ENCODE assay signal across 1 mouse cellular context in the genomic region with DNA sequence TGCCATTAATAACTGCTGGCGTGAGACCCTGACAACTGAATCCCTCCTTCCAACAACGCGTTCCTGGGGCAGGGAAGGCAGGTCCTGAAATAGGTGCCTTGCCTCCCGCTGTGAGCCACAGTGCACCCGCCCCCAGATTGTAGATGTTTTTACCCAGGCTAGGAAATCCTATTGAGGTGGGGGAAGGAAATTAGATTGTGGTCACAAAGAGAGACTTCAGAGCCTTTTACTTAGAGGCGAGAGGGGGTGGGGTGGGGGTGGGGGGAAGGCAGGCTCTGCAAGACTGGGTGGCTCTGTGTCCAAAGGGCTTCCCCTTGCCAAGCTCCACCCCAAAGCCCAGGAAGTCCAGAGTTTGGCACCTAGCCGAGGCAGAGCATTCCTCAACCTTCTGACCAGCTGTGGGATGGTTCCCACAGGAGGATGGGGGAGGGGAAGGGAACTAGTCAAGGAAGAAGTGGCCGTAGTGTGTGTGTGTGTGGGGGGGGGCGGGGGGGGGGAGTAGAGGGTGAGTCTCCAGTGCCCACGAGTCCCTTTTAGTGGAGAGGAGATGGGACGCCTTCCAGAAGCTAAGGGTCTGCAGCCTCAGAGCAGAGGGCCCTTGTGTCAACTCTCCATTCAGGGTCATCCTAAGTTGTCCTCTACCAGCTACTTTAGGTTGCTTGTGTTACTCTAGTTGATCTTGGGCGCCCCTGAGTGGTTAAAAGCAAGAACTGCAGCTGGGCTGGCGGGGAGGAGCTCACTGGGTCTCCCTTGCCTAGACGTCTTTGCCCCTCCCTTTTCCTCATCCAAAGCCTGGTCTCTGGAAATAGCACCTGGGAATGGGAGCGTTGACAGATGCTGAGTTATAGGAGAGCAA.
TF ChIP-seq lines count a peak whose summit lies in the region.

No protein-coding gene starts in this region.

TF ChIP-seq in myocyte, 11 proteins besides CTCF, POLR2A, EP300 and RAD21 (continued from another document):
- peak in 2 of 3 experiments; percentile 54 to 71 for TF ChIP-seq MYOD1 (IDR thresholded peaks at IDR 0.05; ENCODE audit: control insufficient read depth in 1 of 3, insufficient read length in 2 of 3, low read depth in 2 of 3)
- no peak for TF ChIP-seq SRF (IDR thresholded peaks at IDR 0.05; ENCODE audit: control insufficient read depth, insufficient read length, low read depth)
- no peak for TF ChIP-seq POLR2AphosphoS2 (IDR thresholded peaks at IDR 0.05; ENCODE audit: insufficient read length, low read depth)
- TF ChIP-seq TCF3 (IDR thresholded peaks at IDR 0.05; ENCODE audit: insufficient read length, low read depth): no peak
- peak; percentile 46 for TF ChIP-seq TCF12 (IDR thresholded peaks at IDR 0.05; ENCODE audit: insufficient read depth, poor library complexity, severe bottlenecking)
- no peak for TF ChIP-seq USF1 (IDR thresholded peaks at IDR 0.05; ENCODE audit: low read depth)
